Mouse (Mus musculus) thymus, adult 2 months (tissue): ENCODE measurements around the gene Hoxa4. TPM values are rescaled to one million over a fixed set of nuclear protein-coding genes. Genes with fewer than 3 reads are reported as not detected.

Experiments used
- DNase-seq: peaks from one replicate; pipeline ENCODE4 v3.0.0; 2021
- H3K27ac ChIP-seq: fragments of 200-500 bp; 2 replicates; pipeline ENCODE4 v1.5.1; 2012; ENCODE audit warnings: low read length, control low read depth; ENCODE audit not compliant: control insufficient read depth, insufficient read depth
- H3K27me3 ChIP-seq: fragments of 200-500 bp; 2 replicates; pipeline ENCODE4 v1.6.1; 2012; ENCODE audit warnings: mild to moderate bottlenecking, low read length, moderate library complexity, mixed read lengths; ENCODE audit not compliant: control insufficient read depth, insufficient read depth
- H3K36me3 ChIP-seq: fragments of 200-500 bp; 2 replicates; pipeline ENCODE4 v1.6.1; 2012; ENCODE audit warnings: mild to moderate bottlenecking, low read length, moderate library complexity; ENCODE audit not compliant: control insufficient read depth, insufficient read depth
- H3K4me1 ChIP-seq: fragments of 200-500 bp; replicated peaks from 2 replicates; pipeline ENCODE4 v1.6.1; 2012; ENCODE audit warnings: low read length; ENCODE audit not compliant: control insufficient read depth, insufficient read depth
- H3K4me3 ChIP-seq: fragments of 200-500 bp; 2 replicates; pipeline ENCODE4 v1.5.1; 2012; ENCODE audit warnings: mild to moderate bottlenecking, low read length, control low read depth, moderate library complexity; ENCODE audit not compliant: control insufficient read depth, insufficient read depth
- CTCF ChIP-seq: fragments of 200-500 bp; IDR thresholded peaks from 2 replicates; pipeline ENCODE4 v1.5.1; 2012; ENCODE audit warnings: mild to moderate bottlenecking, control low read depth, low read length, moderate library complexity, borderline replicate concordance; ENCODE audit not compliant: control insufficient read depth, poor library complexity, insufficient read depth; ENCODE audit errors: extremely low read depth
- POLR2A ChIP-seq: fragments of 200-500 bp; IDR thresholded peaks from 2 replicates; pipeline ENCODE4 v1.6.1; 2012; ENCODE audit warnings: mild to moderate bottlenecking, low read length, control low read depth, moderate library complexity; ENCODE audit not compliant: control insufficient read depth, poor library complexity, insufficient read depth; ENCODE audit errors: extremely low read depth
- WGBS: fragments of 180-500 bp; shearing (Covaris S2); methylation state at CpG from one replicate; pipeline ENCODE4 v1.1.7; 2018; 5-methylcytosine and 5-hydroxymethylcytosine counted together
- polyA plus RNA-seq: library from polyadenylated mRNA; depleted of rRNA; stranded (reverse); fragments of >200 nt; gene quantifications from 2 replicates; pipeline ENCODE4 v1.2.3, GENCODE M21; 2012

The Hoxa4 gene
- polyA plus RNA-seq, 1 experiment, result 1.5 TPM

DNA sequence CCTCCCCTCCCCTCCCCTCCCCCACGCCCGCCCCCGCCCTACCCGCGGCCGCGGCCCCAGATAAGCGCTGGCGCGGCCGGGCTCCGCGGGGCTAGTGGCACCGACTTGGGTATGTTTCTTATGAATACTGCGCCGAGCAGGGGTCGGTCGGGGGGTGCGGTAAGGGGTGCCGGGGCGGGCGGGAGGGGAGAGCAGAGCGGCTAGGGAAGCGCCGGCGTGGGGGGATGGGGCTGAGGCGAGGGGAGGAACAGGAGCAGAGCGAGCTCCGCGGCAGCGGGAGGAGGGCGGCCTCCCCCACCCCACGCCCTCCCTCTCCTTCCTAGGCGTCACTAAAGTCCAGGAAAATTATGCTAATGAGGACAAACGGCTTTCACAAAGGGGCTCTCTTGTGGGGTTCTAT, 15.7 kb downstream of the Hoxa4 start:
- H3K4me3 ChIP-seq, result no peak overlapping the region
- DNase-seq, result no peak
- no peaks in the 10 kb centered on the region for H3K36me3 ChIP-seq
- WGBS, result 74% methylated on average over 35 of the region's 35 CpGs
- no peaks in the 10 kb centered on the region for H3K4me1 ChIP-seq
- no peaks in the 10 kb centered on the region for H3K27me3 ChIP-seq
- H3K27ac ChIP-seq, result no peak overlapping the region
- TF ChIP-seq CTCF, result no peak
- TF ChIP-seq POLR2A, result no peak

DNA sequence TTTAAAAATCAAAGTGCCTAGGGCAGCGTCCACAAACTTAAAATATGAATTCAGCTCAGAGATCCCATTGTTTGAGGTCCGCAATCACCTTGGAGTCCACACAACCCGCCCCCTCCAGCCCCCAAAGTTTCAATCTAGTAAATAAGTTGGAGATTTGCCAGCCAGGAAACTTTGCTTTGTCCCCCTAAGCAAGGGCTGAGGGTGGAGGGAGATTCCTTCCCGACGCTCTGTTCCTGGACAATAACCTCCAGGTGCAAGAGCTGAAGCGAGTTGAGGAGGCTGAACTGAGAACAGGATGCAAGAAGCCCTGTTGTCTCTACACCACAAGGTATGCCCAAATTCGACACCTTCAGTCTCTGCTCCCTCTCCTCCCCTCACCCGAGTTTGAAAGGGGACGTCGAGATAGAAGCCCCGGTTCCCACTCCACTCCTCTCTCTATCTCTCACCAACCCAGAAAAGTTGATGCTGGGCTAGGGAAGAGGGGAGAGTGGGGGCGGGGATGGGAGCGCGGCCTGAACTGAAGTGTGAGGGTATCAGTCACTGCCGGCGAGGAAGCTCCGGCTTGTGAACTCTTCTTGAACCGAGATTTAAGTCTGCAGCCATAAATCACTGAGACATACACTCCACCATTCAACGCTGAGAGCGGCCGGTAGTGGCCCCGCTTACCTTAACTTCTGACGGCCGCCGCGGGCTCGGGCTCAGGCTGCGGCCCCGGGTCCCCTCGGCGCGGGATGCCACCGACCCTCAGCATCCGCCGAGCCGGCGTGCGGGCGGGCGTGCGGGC, 16.4 kb downstream of the Hoxa4 start:
- H3K27me3 ChIP-seq, result no peaks in the 10 kb centered on the region
- H3K4me1 ChIP-seq, result no peaks in the 10 kb centered on the region
- H3K36me3 ChIP-seq, result no peaks in the 10 kb centered on the region
- H3K4me3 ChIP-seq, result no peak overlapping the region
- no peak for DNase-seq
- 86% methylated on average over 41 of the region's 41 CpGs for WGBS
- H3K27ac ChIP-seq, result no peak overlapping the region
- TF ChIP-seq CTCF (no peak), POLR2A (no peak)

DNA sequence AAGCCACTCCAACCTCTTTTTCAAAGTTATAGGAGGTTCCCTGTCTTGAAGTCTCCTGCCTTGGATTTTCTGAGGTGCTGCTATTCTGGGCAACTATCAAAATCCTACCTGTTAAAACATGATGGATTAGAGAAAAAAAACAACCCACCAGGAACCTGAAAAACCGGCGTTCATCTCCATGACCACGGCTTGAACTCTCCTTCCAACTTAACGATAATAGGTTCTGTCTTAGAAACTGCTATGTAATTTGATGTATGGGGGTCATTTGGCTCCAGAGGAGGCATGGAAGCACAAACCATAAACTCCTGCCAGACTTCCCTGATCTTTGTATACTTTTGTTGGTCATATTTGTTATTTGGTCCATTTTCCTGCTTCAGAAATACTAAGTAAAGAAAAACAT, 17.9 kb downstream of the Hoxa4 start:
- no peaks in the 10 kb centered on the region for H3K4me1 ChIP-seq
- no peak for DNase-seq
- WGBS, result 89% methylated on average over 4 of the region's 4 CpGs
- TF ChIP-seq CTCF (no peak), POLR2A (no peak)
- H3K27ac ChIP-seq, result no peak overlapping the region
- no peaks in the 10 kb centered on the region for H3K36me3 ChIP-seq
- H3K4me3 ChIP-seq, result no peak overlapping the region
- H3K27me3 ChIP-seq, result no peaks in the 10 kb centered on the region

DNA sequence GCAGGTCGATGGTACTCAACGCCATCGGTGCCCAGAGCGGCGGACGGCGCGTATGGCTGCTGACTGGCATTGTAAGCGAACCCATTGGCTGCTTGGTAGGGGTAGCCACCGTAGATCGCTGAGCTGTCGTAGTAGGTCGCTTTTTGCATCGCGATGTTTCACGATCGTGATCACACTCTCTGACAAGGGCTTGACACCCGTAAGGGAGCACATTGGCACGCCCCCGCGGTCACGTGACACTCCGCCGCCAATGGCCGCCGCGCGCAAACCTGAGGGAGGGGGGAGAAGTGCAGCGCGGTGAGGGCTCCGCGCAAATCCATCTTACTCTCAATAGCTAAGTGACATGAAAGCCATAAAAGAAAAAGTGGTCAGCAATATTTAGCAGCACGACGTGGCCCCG, 19.1 kb downstream of the Hoxa4 start:
- WGBS, result 90% methylated on average over 35 of the region's 35 CpGs
- TF ChIP-seq POLR2A, result no peak
- TF ChIP-seq CTCF, result no peak
- H3K27me3 ChIP-seq, result 0 out of 2 replicates have a peak, but pooled peaks cover 2% of the 10 kb centered on the region

DNA sequence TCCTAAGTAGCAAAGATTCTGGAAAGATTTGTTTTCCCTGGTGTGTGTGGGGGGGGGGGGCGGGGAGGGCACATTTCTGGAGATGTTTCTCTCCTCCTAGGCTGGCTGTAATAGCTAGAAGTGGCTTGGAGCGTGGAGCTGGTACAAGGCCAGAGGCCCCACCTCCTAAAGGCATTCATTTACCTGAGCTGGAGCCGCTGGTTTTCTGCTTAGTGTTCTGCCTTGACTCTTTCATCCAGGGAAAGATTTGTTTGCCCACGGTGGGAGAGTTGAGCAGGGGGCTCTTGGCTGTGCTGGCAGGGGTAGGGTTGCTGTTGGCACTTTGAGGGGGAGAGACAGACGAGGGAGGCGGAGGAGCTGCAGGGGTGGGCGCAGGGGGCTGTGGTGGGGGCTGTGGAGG, 19.6 kb downstream of the Hoxa4 start:
- 0 out of 2 replicates have a peak, but pooled peaks cover 2% of the 10 kb centered on the region for H3K27me3 ChIP-seq
- no peak overlapping the region; the same call in 1 of the 2 replicates for H3K27ac ChIP-seq

More for the DNA sequence above, 19.1 kb downstream of the Hoxa4 start:
- Histone ChIP-seq H3K4me3 (no peak overlapping the region), H3K36me3 (no peaks in the 10 kb centered on the region), H3K4me1 (no peaks in the 10 kb centered on the region), H3K27ac (peak overlapping the region; percentile 45; the same call in 1 of the 2 replicates)
- DNase-seq, result no peak

DNA sequence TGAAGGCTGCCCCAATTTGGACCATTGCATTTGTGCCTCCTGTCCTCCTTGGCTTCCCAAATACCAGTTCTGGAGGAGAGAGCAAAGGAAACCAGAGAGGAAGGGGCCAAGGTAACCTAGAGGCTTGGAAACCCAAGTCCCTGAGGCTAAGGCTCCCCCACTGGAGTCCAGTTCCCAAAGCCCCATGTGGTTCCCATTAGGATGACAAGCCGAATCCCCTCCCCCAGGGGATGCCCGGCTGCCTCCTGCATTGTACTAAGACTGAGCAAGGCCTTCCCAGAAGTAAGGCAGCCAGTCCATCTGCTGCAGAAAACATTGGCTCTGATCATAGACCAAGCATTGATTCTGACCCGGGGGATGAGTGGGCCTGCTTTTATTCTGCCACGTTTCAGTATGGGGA, 20.2 kb downstream of the Hoxa4 start:
- no peak for DNase-seq
- H3K4me1 ChIP-seq, result no peaks in the 10 kb centered on the region
- TF ChIP-seq POLR2A (no peak), CTCF (no peak)
- no peaks in the 10 kb centered on the region for H3K36me3 ChIP-seq
- no peak overlapping the region for H3K27ac ChIP-seq
- H3K4me3 ChIP-seq, result no peak overlapping the region
- 90% methylated on average over 4 of the region's 4 CpGs for WGBS
- H3K27me3 ChIP-seq, result 0 out of 2 replicates have a peak, but pooled peaks cover 2% of the 10 kb centered on the region

More for the DNA sequence above, 19.6 kb downstream of the Hoxa4 start:
- WGBS, result 98% methylated on average over 7 of the region's 7 CpGs
- H3K4me1 ChIP-seq, result no peaks in the 10 kb centered on the region
- DNase-seq, result no peak
- no peaks in the 10 kb centered on the region for H3K36me3 ChIP-seq
- H3K4me3 ChIP-seq, result no peak overlapping the region
- TF ChIP-seq CTCF, result no peak
- no peak for TF ChIP-seq POLR2A
